Mouse (Mus musculus) heart, adult 11 months (tissue): ENCODE results near the gene Defb28.

Source experiments
- DNase-seq: peaks from one replicate; pipeline ENCODE4 v3.0.0; 2022

Defb28 gene

DNA sequence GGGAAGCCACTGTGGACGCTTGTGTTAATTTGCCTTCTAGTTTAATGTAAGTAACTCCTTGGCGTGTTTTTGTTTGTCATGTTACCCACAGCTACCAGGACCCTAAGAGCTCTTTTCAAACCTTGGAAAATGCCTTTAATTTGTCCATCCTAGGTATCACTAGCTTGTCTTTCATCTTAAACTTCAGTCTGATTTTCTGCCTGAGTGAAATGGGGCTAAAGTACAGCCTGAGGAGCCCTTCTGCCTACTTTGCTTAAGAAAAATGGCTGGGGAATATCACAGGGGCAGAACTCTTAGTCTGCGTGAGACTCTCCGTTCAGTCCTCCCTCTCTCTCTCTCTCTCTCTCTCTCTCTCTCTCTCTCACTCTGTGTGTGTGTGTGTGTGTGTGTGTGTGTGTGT, 51.8 kb downstream of the Defb28 start:
- DNase-seq, result no peak

- DNase-seq, result no peak
These were observed 52.3 kb downstream of the Defb28 start for GRCm38 (mm10) chr2:152570313-152570712.
